Mouse (Mus musculus) megakaryocyte-erythroid progenitor cell, adult 5 weeks (primary cell): Measurements from ENCODE around the gene Ddr2. TPM values are rescaled to one million over a fixed set of nuclear protein-coding genes. Genes with fewer than 3 reads are reported as not detected.

ENCODE experiments used
- polyA plus RNA-seq: library from polyadenylated mRNA; stranded (reverse); fragments of >175 nt; gene quantifications from 2 replicates; pipeline ENCODE4 v1.2.3, GENCODE M21; 2012

Ddr2 gene
- polyA plus RNA-seq = not detected in 2 replicates

DNA sequence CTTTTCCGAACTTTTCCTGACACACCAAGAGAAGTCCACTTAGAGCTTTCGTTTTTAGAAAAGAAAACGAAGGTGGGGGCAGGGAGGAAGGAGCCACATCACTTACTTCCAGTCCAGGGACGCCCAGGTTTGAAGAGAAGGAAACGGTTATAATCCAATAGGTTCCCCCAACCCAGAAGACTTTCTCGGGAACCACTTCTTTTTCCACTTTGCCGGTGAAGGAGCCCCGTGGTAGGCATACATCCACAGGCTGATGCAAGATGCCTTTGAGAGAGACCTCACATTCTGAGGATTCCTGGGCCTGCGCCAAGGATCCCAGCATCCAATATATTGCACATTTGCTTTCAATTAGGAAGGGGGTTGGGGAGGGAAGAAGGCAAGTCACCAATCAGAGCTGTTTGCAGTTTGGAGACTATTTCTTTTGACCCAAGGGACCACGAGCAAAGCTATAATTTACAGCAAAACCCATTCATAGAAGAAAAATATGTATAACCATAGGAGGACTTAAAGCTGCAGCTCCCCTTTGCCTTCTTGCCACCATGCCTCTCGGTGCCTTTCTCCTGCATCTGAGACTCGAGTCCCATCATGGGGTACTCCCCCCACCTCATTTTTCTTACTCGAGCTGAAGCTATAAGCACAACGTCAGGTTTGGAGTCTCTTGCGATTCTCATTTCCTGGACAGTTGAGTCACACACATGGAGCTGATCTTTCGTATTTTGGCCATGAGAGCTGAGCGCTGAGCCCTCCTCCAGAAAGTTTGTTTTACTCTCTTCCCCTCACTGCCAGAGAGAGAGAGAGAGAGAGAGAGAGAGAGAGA, at the start of gene Ddr2:
Gene Ddr2, minus strand, starts transcription at position 247 of the 817 bp plus-strand sequence.

DNA sequence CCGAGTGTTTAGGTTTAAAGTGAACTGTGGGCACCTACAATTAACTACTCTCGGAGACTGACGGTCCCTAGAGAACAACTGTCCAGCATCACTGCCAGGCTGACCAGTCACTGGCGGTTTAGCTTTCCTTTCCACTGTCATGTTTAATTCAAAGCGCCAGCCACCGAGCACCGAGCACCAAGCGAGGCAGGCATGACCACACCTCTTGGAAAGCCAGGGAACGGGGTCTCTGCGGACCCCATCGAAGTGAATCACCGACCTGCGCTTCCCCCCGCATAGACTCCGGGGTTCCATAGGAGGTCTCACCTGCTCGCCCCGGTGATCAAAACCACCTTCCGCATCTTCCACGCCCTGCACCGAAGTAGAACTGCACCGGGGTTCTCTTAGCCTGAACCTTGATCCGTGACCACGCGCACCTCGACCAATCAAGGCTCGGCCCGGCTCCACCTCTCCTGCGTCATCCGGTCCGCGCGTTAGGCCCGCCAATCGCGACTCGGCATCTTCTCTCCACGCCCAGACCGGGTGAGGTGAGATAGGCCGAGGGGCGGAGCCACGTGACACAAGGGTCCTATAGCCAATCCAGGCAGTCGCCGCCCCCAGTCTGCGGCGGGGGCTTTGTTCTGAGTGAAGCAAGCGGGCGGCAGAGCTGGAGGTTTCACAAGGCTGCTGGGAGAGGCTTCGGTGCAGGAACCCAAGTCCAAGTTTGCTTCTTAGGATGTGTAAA, 141.6 kb downstream of the Ddr2 start, which contains the start of gene Hsd17b7:
Gene Hsd17b7, minus strand, starts transcription at position 450 of the 724 bp plus-strand sequence.

DNA sequence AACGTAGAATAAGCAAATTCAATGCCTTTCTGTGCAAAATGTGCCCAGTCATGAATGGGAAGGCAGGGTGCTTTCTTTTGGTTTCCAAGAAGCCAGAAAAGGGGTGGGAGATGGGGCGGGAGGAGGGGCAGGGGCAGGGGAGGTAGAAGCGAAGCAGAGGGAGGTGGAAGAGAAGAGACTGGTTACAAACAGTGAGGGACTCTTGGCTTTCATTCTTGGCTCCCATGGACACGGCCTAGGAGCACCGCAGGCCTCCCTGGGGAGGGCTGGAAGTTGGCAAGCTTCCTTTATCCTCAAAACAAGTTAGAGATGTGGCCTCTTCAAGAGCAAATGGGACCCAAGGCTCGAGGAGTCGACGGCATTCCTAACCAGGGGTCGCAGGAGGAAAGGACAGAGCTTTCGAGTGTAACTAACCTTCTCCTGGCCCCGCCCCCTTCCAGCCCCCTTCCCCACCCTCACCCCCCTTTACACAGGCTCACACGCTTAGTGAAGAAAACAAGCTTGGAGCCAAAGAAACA, 182.0 kb downstream of the Ddr2 start, which contains the start of gene Ccdc190:
Gene Ccdc190, plus strand, starts transcription at position 195 of the 518 bp plus-strand sequence.

Other genes starting within 250 kb of the Ddr2 start
- 0.04 TPM in 1 of 2 replicates, not detected in the other for gene Ccdc190, start 182.1 kb downstream of the Ddr2 start, polyA plus RNA-seq
- 0.24 and 0.54 TPM in 2 replicates for gene Hsd17b7, start 141.5 kb downstream of the Ddr2 start, polyA plus RNA-seq
- 9.9 and 12.8 TPM in 2 replicates for gene Uap1, start 64.2 kb upstream of the Ddr2 start, polyA plus RNA-seq
- 2.3 TPM in 2 replicates for gene Uhmk1, start 104.6 kb upstream of the Ddr2 start, polyA plus RNA-seq
- not detected in 2 replicates for gene Sh2d1b2, start 122.0 kb upstream of the Ddr2 start, polyA plus RNA-seq
- 0.21 and 0.47 TPM in 2 replicates for gene Sh2d1b1, start 166.6 kb upstream of the Ddr2 start, polyA plus RNA-seq
- gene Gm7694, start 195.6 kb upstream of the Ddr2 start, polyA plus RNA-seq = 3.8 and 6.4 TPM in 2 replicates
- gene Spata46, start 198.0 kb upstream of the Ddr2 start, polyA plus RNA-seq = not detected in 2 replicates